Mouse (Mus musculus): ENCODE measurements around the gene Rpf2.

DNA sequence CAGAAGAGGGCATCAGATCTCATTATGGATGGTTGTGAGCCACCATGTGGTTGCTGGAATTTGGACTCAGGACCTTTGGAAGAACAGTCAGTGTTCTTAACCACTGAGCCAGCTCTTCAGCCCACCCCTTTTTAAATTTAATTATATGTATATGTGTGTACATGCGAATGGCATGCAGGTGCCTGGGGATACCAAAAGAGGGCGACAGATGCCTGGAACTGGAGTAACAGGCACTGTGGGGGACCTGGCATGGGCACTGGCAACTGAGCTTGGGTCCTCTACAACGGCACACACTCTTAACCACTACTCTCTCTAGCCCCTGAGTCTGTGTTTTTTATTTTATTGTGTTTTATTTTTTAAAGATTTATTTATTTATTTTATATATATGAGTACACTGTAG is 18.1 kb upstream of the Rpf2 start:
- TF ChIP-seq CTCF (IDR thresholded peaks at IDR 0.05; ENCODE audit: low read depth, low read length) (peak; percentile 35), EP300 (IDR thresholded peaks at IDR 0.05; ENCODE audit: insufficient read depth, low read depth, low read length) (no peak)
